Mouse (Mus musculus): Measurements from ENCODE around the gene Gc. TPM values are rescaled to one million over a fixed set of nuclear protein-coding genes. Genes with fewer than 3 reads are reported as not detected.

Gc gene
- polyA plus RNA-seq, 1 experiment from 2014 or later: 3.0 TPM

DNA sequence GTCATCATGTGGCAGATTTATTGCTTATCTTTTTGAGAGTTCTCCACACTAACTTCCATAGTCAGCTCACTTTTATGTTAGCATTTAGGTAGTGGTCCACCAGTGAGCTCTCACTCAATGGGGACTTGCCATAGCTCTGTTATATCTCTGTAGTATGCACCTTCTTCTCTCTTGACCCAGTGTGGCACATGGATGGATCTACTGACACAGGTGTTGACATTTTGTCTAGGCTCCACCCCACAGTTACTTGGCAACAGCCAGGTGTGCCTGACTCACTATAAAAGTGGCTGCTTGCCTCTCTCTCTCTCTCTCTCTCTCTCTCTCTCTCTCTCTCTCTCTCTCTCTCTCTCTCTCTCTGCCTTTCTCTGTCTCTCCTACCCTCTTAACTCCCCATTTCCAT is 8.6 kb upstream of the Gc start:
- Histone ChIP-seq H3K4me1 (replicated peaks; ENCODE audit: control insufficient read depth, insufficient read depth) (no peaks in the 10 kb centered on the region), H3K9ac (ENCODE audit: low read length) (no peak overlapping the region), H3K4me2 (replicated peaks; ENCODE audit: low read depth) (no peak overlapping the region), H3K27me3 (ENCODE audit: control insufficient read depth, insufficient read depth, low read length) (no peaks in the 10 kb centered on the region), H3K36me3 (ENCODE audit: control insufficient read depth, insufficient read depth, low read length) (no peaks in the 10 kb centered on the region), H3K9me3 (ENCODE audit: control insufficient read depth, low read length) (no peaks in the 10 kb centered on the region), H3K27ac (replicated peaks) (no peak overlapping the region), H3K4me3 (ENCODE audit: low read depth, low read length) (no peak overlapping the region)
- TF ChIP-seq CTCF (IDR thresholded peaks at IDR 0.05; ENCODE audit: low read depth) (no peak), EP300 (optimal IDR thresholded peaks at IDR 0.05) (no peak)
- DNase-seq (ENCODE audit: low spot score) (no peak), ATAC-seq (ENCODE audit: low FRiP score, low TSS enrichment) (no peak)

DNA sequence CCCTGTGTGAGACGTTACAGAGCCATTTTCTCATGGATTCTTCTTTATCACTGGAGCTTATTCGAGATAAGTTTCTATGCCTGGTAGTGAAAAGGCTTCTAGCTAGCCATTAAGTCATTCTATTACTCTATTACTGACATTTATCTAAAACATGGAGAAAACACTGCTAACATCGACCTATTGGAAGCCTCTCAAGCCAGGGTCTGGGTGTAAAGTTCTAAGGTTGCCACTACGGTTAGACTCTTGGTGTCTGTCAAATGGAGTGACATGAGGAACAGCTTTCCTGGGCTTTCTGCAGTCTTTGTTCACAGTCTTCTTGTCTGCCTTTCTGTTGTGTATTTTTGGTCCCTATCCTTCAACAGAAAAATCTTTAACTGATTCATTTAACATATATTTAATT is 4.1 kb upstream of the Gc start:
- Histone ChIP-seq H3K4me1 (replicated peaks; ENCODE audit: control insufficient read depth, insufficient read depth) (no peaks in the 10 kb centered on the region), H3K4me3 (ENCODE audit: low read depth, low read length) (no peak overlapping the region), H3K27ac (replicated peaks) (no peak overlapping the region), H3K9ac (ENCODE audit: low read length) (no peak overlapping the region), H3K9me3 (ENCODE audit: control insufficient read depth, low read length) (no peaks in the 10 kb centered on the region), H3K4me2 (replicated peaks; ENCODE audit: low read depth) (no peak overlapping the region), H3K27me3 (ENCODE audit: control insufficient read depth, insufficient read depth, low read length) (no peaks in the 10 kb centered on the region), H3K36me3 (ENCODE audit: control insufficient read depth, insufficient read depth, low read length) (no peaks in the 10 kb centered on the region)
- WGBS: 78% methylated on average over 4 of the region's 4 CpGs
- no peak for ATAC-seq (ENCODE audit: low FRiP score, low TSS enrichment)
- TF ChIP-seq EP300 (optimal IDR thresholded peaks at IDR 0.05): no peak
- no peak for TF ChIP-seq CTCF (IDR thresholded peaks at IDR 0.05; ENCODE audit: low read depth)
- DNase-seq (ENCODE audit: low spot score): no peak

DNA sequence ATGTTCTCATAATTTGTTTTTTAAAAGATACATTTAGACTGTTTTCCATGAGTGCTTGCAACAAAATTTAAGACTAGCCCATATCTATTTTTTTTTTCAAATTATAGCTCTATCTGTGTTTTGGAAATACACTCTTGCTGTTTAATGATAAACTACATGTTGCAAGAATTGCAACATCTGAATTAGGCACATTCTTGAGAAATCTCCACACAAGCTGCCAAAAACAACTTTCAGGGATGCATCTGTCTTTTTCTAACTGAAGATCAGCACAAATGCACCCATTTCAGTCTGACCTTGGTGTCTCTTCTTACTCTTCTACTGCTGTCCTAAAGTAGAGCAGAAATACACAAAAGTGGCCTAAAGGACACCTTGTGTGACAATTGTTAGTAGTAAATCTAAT is 1.9 kb upstream of the Gc start:
- Histone ChIP-seq H3K36me3 (ENCODE audit: control insufficient read depth, insufficient read depth, low read length) (no peaks in the 10 kb centered on the region), H3K9ac (ENCODE audit: low read length) (no peak overlapping the region), H3K27ac (replicated peaks) (no peak overlapping the region), H3K4me3 (ENCODE audit: low read depth, low read length) (no peak overlapping the region), H3K4me2 (replicated peaks; ENCODE audit: low read depth) (no peak overlapping the region), H3K4me1 (replicated peaks; ENCODE audit: control insufficient read depth, insufficient read depth) (no peaks in the 10 kb centered on the region), H3K9me3 (ENCODE audit: control insufficient read depth, low read length) (no peaks in the 10 kb centered on the region), H3K27me3 (ENCODE audit: control insufficient read depth, insufficient read depth, low read length) (no peaks in the 10 kb centered on the region)
- TF ChIP-seq EP300 (optimal IDR thresholded peaks at IDR 0.05) (no peak), CTCF (IDR thresholded peaks at IDR 0.05; ENCODE audit: low read depth) (no peak)
- no peak for DNase-seq (ENCODE audit: low spot score)
- no peak for ATAC-seq (ENCODE audit: low FRiP score, low TSS enrichment)

DNA sequence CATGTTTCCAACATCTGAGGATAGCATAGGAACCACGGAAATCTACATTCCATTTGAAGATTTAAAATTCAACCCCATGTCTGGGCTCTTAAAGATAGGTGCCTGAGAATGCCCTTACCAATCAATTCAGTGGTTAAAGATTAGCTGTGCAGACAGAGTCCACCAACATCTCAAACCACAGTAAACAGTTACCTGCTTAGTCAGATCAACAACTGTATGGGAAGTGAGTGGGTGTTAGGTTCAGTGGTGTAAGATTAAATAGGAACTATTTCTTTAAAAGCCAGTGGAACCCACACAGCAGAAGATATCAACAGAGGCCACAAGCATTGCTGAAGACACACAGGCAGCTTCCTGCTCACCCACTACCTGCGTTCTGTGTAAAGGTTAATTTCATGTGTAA is 1.3 kb upstream of the Gc start:
- H3K27ac ChIP-seq (replicated peaks): no peak overlapping the region
- WGBS: 71% methylated on average over 2 of the region's 2 CpGs
- H3K9me3 ChIP-seq (ENCODE audit: control insufficient read depth, low read length): no peaks in the 10 kb centered on the region
- no peak overlapping the region for H3K4me3 ChIP-seq (ENCODE audit: low read depth, low read length)
- DNase-seq (ENCODE audit: low spot score) (no peak), ATAC-seq (ENCODE audit: low FRiP score, low TSS enrichment) (no peak)
- no peaks in the 10 kb centered on the region for H3K27me3 ChIP-seq (ENCODE audit: control insufficient read depth, insufficient read depth, low read length)
- H3K36me3 ChIP-seq (ENCODE audit: control insufficient read depth, insufficient read depth, low read length): no peaks in the 10 kb centered on the region
- no peak for TF ChIP-seq EP300 (optimal IDR thresholded peaks at IDR 0.05)
- H3K4me2 ChIP-seq (replicated peaks; ENCODE audit: low read depth): no peak overlapping the region
- H3K9ac ChIP-seq (ENCODE audit: low read length): no peak overlapping the region
- no peaks in the 10 kb centered on the region for H3K4me1 ChIP-seq (replicated peaks; ENCODE audit: control insufficient read depth, insufficient read depth)

DNA sequence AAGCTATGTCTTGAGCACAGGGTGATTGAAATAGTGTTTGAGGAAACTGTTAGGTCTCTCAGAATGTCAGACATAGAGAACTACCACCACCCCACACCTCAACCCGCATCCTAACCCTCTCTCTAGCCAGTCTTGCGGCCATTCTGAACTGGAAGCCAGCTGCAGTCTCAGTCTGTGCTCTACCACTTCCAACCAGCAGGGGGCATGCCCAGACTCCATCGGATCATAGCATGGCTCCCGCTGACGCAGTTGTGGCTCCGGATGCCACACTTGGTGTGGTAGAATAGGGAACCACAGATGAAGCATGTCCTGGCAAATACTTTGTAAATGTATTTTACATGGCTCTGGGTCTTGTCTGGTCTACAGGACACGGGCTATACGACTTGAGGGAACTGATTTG is 2.2 kb downstream of the Gc start:
- Histone ChIP-seq H3K4me3 (ENCODE audit: low read depth, low read length) (no peak overlapping the region), H3K4me1 (replicated peaks; ENCODE audit: control insufficient read depth, insufficient read depth) (no peaks in the 10 kb centered on the region), H3K9me3 (ENCODE audit: control insufficient read depth, low read length) (no peaks in the 10 kb centered on the region), H3K36me3 (ENCODE audit: control insufficient read depth, insufficient read depth, low read length) (no peaks in the 10 kb centered on the region), H3K27ac (replicated peaks) (no peak overlapping the region), H3K27me3 (ENCODE audit: control insufficient read depth, insufficient read depth, low read length) (no peaks in the 10 kb centered on the region), H3K9ac (ENCODE audit: low read length) (no peak overlapping the region), H3K4me2 (replicated peaks; ENCODE audit: low read depth) (no peak overlapping the region)
- peak; percentile 37 for DNase-seq (ENCODE audit: low spot score)
- TF ChIP-seq EP300 (optimal IDR thresholded peaks at IDR 0.05) (no peak), CTCF (IDR thresholded peaks at IDR 0.05; ENCODE audit: low read depth) (peak; percentile 73)
- no peak for ATAC-seq (ENCODE audit: low FRiP score, low TSS enrichment)
- 45% methylated on average over 8 of the region's 8 CpGs for WGBS

DNA sequence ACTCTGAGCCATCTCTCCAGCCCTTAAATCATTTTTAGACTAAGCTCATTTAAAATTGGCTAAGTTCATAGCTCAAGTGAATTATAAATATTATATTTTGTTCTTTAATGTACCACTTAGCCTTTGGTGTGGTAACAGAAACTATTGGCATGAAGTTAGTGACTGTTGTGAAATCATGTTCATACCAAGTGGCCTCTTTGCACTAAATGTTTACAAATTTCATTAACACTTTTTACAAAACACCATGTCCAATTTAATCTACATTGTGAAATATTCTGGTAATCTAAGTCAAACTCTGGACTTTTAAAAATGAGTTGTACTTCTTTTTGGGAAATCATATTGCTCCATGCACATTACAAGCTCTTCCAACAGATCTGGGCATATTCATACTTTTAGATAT is 6.9 kb downstream of the Gc start:
- Histone ChIP-seq H3K27ac (replicated peaks) (no peak overlapping the region), H3K4me3 (ENCODE audit: low read depth, low read length) (no peak overlapping the region), H3K4me1 (replicated peaks; ENCODE audit: control insufficient read depth, insufficient read depth) (no peaks in the 10 kb centered on the region), H3K9ac (ENCODE audit: low read length) (no peak overlapping the region), H3K9me3 (ENCODE audit: control insufficient read depth, low read length) (no peaks in the 10 kb centered on the region), H3K36me3 (ENCODE audit: control insufficient read depth, insufficient read depth, low read length) (no peaks in the 10 kb centered on the region), H3K4me2 (replicated peaks; ENCODE audit: low read depth) (no peak overlapping the region), H3K27me3 (ENCODE audit: control insufficient read depth, insufficient read depth, low read length) (no peaks in the 10 kb centered on the region)
- TF ChIP-seq EP300 (optimal IDR thresholded peaks at IDR 0.05) (no peak), CTCF (IDR thresholded peaks at IDR 0.05; ENCODE audit: low read depth) (no peak)
- ATAC-seq (ENCODE audit: low FRiP score, low TSS enrichment) (no peak), DNase-seq (ENCODE audit: low spot score) (no peak)
